Mouse (Mus musculus) spleen, adult 2 months (tissue): Measurements from ENCODE around the gene Cacna2d2. TPM values are rescaled to one million over a fixed set of nuclear protein-coding genes. Genes with fewer than 3 reads are reported as not detected.
"Not testable (repeated sequence)": the region's sequence is repeated elsewhere in the genome, so short reads cannot be mapped to it uniquely, and the experiment has no call there.

Experiments used
- DNase-seq, 2 experiments: peaks; one replicate each; pipeline versions ENCODE4 v3.0.0 to v3.0.0-alpha.2; 2012 to 2021; ENCODE audit warnings: low spot score in 2 of 2, low read depth in 1 of 2
- H3K27ac ChIP-seq: fragments of 200-500 bp; 2 replicates; pipeline ENCODE4 v1.5.1; 2012; ENCODE audit warnings: low read length, inconsistent platforms; ENCODE audit not compliant: insufficient read depth
- H3K27me3 ChIP-seq: fragments of 200-500 bp; 2 replicates; pipeline ENCODE4 v1.6.1; 2012; ENCODE audit warnings: mild to moderate bottlenecking, moderate library complexity, low read length, inconsistent platforms; ENCODE audit not compliant: control insufficient read depth, insufficient read depth
- H3K36me3 ChIP-seq: fragments of 200-500 bp; 2 replicates; pipeline ENCODE4 v1.6.1; 2012; ENCODE audit warnings: mild to moderate bottlenecking, low read length, inconsistent platforms; ENCODE audit not compliant: control insufficient read depth, insufficient read depth
- H3K4me1 ChIP-seq: fragments of 200-500 bp; 2 replicates; pipeline ENCODE4 v1.6.1; 2011; ENCODE audit warnings: inconsistent platforms; ENCODE audit not compliant: control insufficient read depth, insufficient read depth, insufficient read length
- H3K4me3 ChIP-seq: fragments of 200-500 bp; 2 replicates; pipeline ENCODE4 v1.5.1; 2011; ENCODE audit warnings: mild to moderate bottlenecking, inconsistent platforms; ENCODE audit not compliant: insufficient read depth, insufficient read length; ENCODE audit errors: extremely low read depth
- CTCF ChIP-seq: fragments of 200-500 bp; IDR thresholded peaks from 2 replicates; pipeline ENCODE4 v1.5.1; 2011; ENCODE audit warnings: mild to moderate bottlenecking, inconsistent platforms; ENCODE audit not compliant: insufficient read depth, insufficient read length, insufficient replicate concordance; ENCODE audit errors: extremely low read depth
- POLR2A ChIP-seq: fragments of 200-500 bp; IDR thresholded peaks from 2 replicates; pipeline ENCODE4 v1.6.1; 2011; ENCODE audit warnings: low read depth, low read length, inconsistent platforms
- WGBS: fragments of 180-500 bp; shearing (Covaris S2); methylation state at CpG from one replicate; pipeline ENCODE4 v1.1.7; 2018; 5-methylcytosine and 5-hydroxymethylcytosine counted together
- polyA plus RNA-seq: library from polyadenylated mRNA; depleted of rRNA; stranded (reverse); fragments of >200 nt; gene quantifications from 2 replicates; pipeline ENCODE4 v1.2.3, GENCODE M21; 2012

Gene Cacna2d2
- polyA plus RNA-seq, 1 experiment = 1.6 TPM

DNA sequence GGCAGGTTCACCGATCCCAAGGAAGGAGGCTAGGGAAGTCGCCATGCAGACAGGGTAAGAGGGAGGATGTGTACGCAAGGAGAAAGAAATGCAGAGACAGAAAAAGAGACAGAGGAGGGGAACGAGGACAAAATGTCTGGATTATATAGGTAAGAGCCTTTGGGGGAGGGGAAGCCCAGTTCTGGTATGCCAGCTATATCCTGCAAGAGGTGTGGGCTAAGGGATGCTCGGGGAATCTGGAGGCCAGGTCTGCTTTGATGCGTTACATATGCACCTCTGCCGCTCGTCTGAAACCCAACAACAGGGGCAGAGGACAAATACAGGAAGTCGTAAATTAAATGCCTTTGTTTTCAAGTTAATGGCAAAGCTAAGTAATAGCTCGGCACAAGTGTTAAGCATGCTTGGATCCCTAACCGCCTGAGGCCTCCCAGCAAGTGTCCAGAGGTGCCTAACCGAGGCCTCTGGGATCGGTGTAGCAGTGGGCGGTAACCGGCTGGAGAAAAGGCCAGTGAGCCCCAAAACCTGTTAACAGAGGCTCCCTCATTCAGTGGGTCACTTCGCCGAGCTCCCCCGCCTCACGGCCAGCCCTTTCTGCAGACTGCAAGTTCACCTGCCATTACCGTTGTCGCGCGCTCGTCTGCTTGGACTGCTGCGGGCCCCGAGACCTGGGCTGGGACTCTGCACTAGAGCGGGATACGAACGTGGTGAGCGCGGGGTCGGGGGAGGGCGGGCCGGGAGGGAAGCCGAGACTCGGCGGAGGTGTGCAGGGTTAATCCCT is 154.3 kb downstream of the Cacna2d2 start:
- Histone ChIP-seq H3K4me1 (peaks cover 31% of the 10 kb centered on the region), H3K27ac (peak overlapping the region; percentile 91), H3K36me3 (peaks cover 15% of the 10 kb centered on the region), H3K4me3 (peak overlapping the region; percentile 70), H3K27me3 (no peaks in the 10 kb centered on the region)
- peak in 1 of 2 experiments; percentile 52 for DNase-seq
- WGBS = 4% methylated on average over 37 of the region's 37 CpGs
- TF ChIP-seq POLR2A = no peak
- no peak for TF ChIP-seq CTCF

DNA sequence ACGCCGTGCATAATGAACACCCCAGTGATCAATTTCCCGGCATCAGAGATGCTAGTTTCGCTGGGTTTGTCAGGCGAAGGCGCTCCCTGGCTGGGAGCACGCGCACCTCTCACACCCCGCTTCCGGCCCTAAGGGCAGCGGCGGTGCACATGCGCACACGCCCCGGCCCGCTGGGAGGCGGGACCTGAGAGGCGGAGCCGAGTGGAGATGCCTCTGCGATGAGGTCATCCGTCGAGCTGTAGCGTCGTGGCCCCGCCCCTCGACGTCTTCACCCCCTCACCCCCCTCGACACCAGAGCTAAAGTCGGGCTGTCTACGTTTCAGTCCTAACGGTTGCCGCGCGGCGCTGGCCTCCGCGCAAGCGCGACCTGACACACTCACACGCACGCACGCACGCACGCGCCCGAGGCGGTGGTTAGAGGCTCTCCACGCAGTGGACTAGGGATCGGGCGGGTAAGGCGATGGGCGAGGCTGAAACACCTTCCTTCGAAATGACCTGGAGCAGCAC is 155.0 kb downstream of the Cacna2d2 start:
- under 1% methylated on average over 52 of the region's 53 CpGs for WGBS

DNA sequence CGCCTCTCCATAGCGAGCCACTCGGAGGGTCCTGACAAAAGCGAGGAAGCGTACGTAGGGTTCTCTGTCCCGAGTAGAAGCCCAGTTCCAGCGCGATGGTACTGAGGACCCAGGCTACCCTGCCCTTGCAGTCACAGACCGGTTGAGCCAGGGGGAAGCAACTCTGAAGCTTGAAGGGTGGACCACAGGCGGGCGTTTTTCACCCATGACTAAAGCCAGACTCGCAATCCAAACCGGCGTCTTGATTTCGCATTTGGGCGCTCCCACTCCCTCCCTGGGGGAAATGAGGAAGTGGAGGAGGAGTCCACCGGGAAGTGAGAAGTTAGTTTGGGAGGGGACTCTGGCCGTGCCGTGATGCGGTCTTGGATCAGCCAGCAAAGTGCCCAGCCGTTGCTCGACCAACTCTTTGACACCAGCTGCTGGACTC is 155.6 kb downstream of the Cacna2d2 start:
- WGBS = under 1% methylated on average over 23 of the region's 23 CpGs
- Histone ChIP-seq H3K27ac (peak overlapping the region; percentile 97), H3K4me1 (peaks cover 30% of the 10 kb centered on the region), H3K27me3 (no peaks in the 10 kb centered on the region), H3K4me3 (peak overlapping the region; percentile 91), H3K36me3 (peaks cover 24% of the 10 kb centered on the region)
- DNase-seq = peak in 1 of 2 experiments; percentile 42
- no peak for TF ChIP-seq POLR2A
- no peak for TF ChIP-seq CTCF

More for the DNA sequence above, 155.0 kb downstream of the Cacna2d2 start:
- H3K4me3 ChIP-seq = peak overlapping the region; percentile 91
- peaks cover 21% of the 10 kb centered on the region for H3K36me3 ChIP-seq
- H3K27me3 ChIP-seq = no peaks in the 10 kb centered on the region
- peaks cover 31% of the 10 kb centered on the region for H3K4me1 ChIP-seq
- DNase-seq = peak; percentile 91 to 98
- peak overlapping the region; percentile 97 for H3K27ac ChIP-seq
- no peak for TF ChIP-seq CTCF
- peak; percentile 91 for TF ChIP-seq POLR2A

DNA sequence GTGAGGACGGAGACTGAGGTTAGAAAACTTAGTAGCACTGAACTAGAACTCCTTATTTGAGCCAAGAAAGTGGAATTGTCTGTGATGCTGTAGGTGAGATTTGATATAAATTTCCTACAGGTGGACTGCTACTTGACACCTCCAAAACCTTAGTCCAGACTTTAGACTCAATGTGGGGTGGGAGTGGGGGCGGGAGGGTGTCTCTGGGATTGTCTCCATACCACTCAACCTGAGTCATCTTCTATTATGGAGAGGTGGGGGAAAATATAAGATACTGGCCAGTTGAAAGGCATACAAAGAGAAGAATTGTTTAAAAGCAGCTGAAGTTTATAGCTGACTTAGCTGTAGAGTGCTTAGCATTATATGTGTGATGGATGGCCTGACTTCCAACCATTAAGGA is 156.3 kb downstream of the Cacna2d2 start:
- DNase-seq = no peak
- H3K27ac ChIP-seq = peak overlapping the region; percentile 97; the same call in 1 of the 2 replicates
- WGBS = 55% methylated on average over 2 of the region's 2 CpGs
- no peaks in the 10 kb centered on the region for H3K27me3 ChIP-seq
- peaks cover 24% of the 10 kb centered on the region for H3K4me1 ChIP-seq
- peaks cover 26% of the 10 kb centered on the region for H3K36me3 ChIP-seq
- peak overlapping the region; percentile 91 for H3K4me3 ChIP-seq
- TF ChIP-seq CTCF (no peak), POLR2A (no peak)

DNA sequence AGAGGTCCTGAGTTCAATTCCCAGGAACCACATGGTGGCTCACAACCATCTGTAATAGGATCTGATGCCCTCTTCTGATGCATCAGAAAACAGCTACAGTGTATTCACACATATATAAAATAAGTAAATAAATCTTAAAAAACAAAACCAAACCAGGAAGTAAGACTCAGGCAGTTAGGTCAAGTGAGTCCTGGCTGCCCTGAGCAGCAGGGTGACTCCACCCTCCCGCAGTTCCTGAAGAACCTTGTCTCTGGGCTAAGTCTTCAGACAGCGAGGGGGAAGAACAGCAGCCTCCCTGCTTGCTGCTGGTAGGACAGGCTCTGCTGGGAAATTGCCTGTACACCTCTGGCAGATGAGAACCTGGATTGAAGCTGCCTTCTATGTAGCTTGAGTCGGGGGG is 156.9 kb downstream of the Cacna2d2 start:
- no peak for TF ChIP-seq POLR2A
- TF ChIP-seq CTCF = no peak
- Histone ChIP-seq H3K27ac (0 out of 2 replicates have a peak overlapping the region, but pooled peaks have one; percentile 3), H3K4me3 (no peak overlapping the region), H3K27me3 (no peaks in the 10 kb centered on the region), H3K36me3 (peaks cover 30% of the 10 kb centered on the region), H3K4me1 (peaks cover 19% of the 10 kb centered on the region)
- no peak for DNase-seq
- 27% methylated on average over 3 of the region's 3 CpGs for WGBS

DNA sequence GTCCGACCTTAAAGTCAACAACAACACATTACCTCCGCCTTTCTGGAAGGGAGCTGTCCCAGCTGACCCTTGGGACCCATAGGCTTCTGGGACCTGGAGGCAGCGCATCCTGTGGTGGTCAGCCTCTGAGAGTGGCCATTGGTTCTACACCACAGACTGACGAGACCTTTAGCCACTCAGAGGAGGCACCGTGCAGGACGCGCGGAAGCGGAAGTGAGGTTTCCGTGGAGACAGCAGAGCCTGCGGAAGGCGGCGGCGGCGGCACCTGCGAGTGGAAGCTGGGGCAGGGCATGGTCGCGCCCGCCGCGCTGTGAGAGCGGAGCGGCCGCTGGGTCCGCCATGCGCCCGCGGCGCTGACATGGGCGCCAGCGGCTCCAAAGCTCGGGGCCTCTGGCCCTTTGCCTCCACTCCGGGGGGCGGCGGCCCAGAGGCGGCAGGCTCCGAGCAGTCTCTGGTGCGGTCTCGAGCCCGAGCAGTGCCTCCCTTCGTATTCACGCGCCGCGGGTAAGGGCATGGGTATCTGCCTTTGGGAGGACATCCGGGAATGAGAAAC is 163.7 kb downstream of the Cacna2d2 start, which contains the start of gene Tusc2:
Gene Tusc2, plus strand, starts transcription at position 227 of the 553 bp plus-strand sequence.
- under 1% methylated on average over 42 of the region's 46 CpGs for WGBS
- peak within 1 kb of the TSS; percentile 72 for H3K4me3 ChIP-seq
- TF ChIP-seq CTCF (no peak), POLR2A (peak; percentile 40; the same call in 1 of the 2 replicates)

DNA sequence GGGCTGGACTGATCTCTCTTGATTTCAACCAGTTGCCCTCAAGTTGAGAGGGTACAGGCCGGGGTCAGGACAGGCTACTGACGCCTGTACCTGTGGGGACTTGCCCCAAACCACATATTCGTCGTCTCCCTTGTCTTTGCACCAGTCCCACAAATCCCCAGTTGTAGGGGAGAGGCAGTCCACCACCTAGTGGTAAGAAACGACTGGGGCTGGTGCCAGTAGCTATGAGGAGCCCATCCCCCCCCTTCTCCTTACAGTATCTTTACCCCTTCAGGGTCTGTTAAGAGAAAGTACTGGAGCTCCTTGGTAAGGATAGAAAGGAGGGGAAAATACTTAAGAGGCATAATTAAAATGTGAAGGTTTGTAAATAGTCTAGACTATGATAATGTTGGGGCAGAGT is 166.1 kb downstream of the Cacna2d2 start:
- not testable (repeated sequence) for H3K36me3 ChIP-seq, H3K27ac ChIP-seq, H3K27me3 ChIP-seq, H3K4me3 ChIP-seq, DNase-seq
- peaks cover 17% of the 10 kb centered on the region; the same call in 1 of the 2 replicates for H3K4me1 ChIP-seq
- 48% methylated on average over 5 of the region's 5 CpGs for WGBS

More for the DNA sequence above, 163.7 kb downstream of the Cacna2d2 start, which contains the start of gene Tusc2:
- Histone ChIP-seq H3K36me3 (peaks cover 25% of the 10 kb centered on the region), H3K27me3 (no peaks in the 10 kb centered on the region), H3K27ac (peak within 1 kb of the TSS; percentile 45), H3K4me1 (peaks cover 10% of the 10 kb centered on the region; the same call in 1 of the 2 replicates)
- peak; percentile 82 to 95 for DNase-seq
